Mouse (Mus musculus): Measurements from ENCODE around the gene Hs6st3.
A peak's percentile ranks its signal among the peaks of the same experiment; 100 is the strongest.

Gene Hs6st3

DNA sequence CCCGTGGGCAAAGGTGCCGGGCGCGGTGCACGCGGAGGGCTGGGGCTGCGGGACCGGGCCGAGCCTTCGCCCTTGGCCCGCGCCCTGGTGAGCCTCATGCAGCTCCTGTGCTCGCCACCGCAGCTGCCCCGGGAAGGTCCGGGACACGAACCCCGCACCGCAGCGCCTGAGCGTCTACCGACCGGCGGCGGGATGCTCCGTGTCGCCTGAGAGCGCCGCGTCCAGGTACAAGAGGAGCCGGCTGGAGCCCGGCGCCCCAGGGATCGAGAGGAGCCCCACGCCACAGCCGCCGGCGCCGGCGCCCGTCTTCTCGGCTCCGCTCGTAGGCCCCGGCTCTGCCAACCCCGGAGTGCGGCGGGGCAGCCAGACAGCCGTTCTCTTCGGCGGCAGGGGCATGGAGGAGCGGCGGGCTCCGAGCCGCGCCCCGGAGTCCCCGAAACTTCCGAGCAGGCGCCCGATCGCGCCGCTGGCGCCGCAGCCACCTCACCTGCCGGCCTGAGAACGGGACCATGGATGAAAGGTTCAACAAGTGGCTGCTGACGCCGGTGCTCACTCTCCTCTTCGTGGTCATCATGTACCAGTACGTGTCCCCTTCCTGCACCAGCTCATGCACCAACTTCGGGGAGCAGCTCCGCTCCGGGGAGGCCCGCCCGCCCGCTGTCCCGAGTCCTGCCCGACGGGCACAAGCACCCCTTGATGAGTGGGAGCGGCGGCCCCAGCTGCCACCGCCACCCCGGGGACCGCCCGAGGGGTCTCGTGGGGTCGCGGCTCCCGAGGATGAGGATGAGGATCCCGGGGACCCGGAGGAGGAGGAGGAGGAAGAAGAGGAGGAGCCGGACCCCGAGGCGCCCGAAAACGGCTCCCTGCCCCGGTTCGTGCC, at the start of gene Hs6st3:
TSS of gene Hs6st3 (plus strand) at position 436 of the 880 bp plus-strand sequence.
- DNase-seq (ENCODE audit: inconsistent age in 2 of 2, low spot score in 1 of 2): peak; percentile 13 to 66

GRCm38 (mm10) chr14:119098851-119099569, 39.1 kb upstream of the Hs6st3 start, which contains the start of gene Uggt2:
Uggt2 (minus strand) TSS chr14:119099430.
- peak; percentile 90 to 96 for DNase-seq (ENCODE audit: inconsistent age in 2 of 2, low spot score in 1 of 2)

DNA sequence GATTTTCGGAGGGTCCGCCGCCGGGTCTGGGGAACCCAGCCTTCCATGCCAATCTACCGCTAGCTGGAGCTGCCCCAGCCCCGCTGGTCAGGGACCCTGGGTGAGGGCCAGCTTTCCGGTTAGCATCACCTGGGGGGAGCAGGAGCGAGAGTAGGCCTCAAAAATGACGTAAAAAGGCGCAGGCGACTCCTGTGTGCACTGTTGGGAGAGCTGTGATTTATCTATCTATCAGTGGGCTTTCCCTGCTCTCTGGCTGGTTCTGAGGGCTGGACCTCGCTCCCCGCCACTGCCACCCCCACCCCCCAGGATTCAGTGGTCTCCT, 38.6 kb upstream of the Hs6st3 start:
- no peak for DNase-seq (ENCODE audit: inconsistent age in 2 of 2, low spot score in 1 of 2)

GRCm38 (mm10) chr14:119107591-119107990, 30.6 kb upstream of the Hs6st3 start:
- no peak for DNase-seq (ENCODE audit: inconsistent age in 2 of 2, low spot score in 1 of 2)

DNA sequence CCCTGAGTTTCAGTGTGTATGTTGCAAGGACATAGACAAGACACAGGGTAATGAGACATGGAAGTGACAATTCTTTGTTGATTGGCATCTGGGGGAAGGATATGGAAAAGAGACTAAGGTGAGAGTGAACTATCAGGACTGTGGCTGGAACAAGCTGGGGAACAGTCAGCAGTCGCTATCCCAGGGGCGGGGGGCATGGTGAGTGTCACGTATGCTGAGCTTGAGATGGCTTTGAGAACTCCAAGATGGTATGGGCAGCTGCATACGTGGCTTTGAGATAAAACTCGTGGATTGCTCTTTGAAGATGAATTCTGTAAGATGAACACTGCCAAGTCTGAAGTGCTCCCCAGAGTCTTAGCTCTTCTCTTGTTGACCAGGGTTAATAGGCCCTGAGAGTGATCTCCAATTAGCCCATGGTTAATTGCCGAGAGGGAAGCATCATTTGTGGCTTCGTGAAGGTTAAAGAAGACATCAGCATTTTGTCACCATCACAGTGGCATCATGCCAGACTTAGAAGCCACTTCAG, 29.3 kb upstream of the Hs6st3 start:
- no peak for DNase-seq (ENCODE audit: inconsistent age in 2 of 2, low spot score in 1 of 2)

GRCm38 (mm10) chr14:119109776-119110218, 28.3 kb upstream of the Hs6st3 start:
- no peak for DNase-seq (ENCODE audit: inconsistent age in 2 of 2, low spot score in 1 of 2)

DNA sequence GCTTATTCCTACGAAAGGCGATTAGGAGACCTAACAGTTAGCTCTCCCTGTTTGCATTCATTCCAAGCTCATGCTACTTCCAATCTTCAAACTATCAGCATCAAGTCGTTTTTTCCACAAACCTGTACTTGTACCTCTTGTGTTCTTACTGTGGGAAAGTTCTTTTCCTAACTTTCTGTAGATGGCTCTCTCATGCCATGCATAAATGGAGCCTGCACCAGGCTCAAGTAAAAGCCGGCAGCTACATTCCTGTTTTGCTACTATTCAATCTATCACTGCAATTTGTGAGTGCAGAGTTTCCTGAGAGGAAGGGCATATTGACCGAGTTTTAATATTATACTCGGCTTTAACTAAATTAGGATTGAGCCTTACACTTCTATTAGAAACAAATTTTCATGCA, 25.6 kb upstream of the Hs6st3 start:
- DNase-seq (ENCODE audit: inconsistent age in 2 of 2, low spot score in 1 of 2): no peak

GRCm38 (mm10) chr14:119123582-119123981, 14.6 kb upstream of the Hs6st3 start:
- peak in 1 of 2 experiments; percentile 36 for DNase-seq (ENCODE audit: inconsistent age in 2 of 2, low spot score in 1 of 2)

DNA sequence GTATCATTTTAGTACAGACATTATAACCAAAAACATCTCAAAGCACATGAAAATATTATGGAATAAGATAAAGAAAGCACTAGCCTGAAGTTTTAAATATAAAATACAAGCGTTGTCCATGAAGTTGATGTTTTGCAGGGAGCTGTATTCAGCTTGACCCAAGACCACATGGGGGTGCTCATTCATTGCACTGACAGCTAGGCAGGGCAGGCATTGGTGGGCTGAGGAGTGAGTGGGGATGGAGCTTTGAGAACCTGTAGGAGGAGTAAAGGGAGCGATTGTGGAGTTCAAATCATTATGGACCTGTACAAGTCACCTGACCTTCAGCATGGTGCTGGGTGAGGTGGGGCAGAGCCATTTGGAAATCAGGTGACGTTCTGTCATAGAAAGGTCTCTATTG, 14.1 kb upstream of the Hs6st3 start:
- DNase-seq (ENCODE audit: inconsistent age in 2 of 2, low spot score in 1 of 2): peak in 1 of 2 experiments; percentile 34

- DNase-seq (ENCODE audit: inconsistent age in 2 of 2, low spot score in 1 of 2): no peak
Measured at GRCm38 (mm10) chr14:119125840-119126239, 12.3 kb upstream of the Hs6st3 start.

DNA sequence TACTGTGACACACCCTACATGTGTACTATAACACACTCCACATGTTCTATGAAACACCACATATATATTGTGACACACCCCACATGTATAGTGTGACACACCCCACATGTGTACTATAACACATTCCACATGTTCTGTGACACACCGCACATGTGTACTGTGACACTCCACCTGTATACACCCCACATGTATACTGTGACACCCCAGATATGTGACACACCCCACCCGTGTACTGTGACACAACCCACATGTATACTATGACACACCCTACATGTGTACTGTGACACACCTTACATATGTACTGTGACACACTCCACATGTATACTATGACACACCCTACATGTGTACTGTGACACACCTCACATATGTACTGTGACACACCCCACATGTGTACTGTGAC, 10.8 kb upstream of the Hs6st3 start:
- DNase-seq (ENCODE audit: inconsistent age in 2 of 2, low spot score in 1 of 2): no peak

- DNase-seq (ENCODE audit: inconsistent age in 2 of 2, low spot score in 1 of 2): peak; percentile 66 to 88
Measured at GRCm38 (mm10) chr14:119137512-119137905, 632 bp upstream of the Hs6st3 start.

GRCm38 (mm10) chr14:119138786-119139100, 602 bp downstream of the Hs6st3 start:
- DNase-seq (ENCODE audit: inconsistent age in 2 of 2, low spot score in 1 of 2): peak; percentile 9 to 59

DNA sequence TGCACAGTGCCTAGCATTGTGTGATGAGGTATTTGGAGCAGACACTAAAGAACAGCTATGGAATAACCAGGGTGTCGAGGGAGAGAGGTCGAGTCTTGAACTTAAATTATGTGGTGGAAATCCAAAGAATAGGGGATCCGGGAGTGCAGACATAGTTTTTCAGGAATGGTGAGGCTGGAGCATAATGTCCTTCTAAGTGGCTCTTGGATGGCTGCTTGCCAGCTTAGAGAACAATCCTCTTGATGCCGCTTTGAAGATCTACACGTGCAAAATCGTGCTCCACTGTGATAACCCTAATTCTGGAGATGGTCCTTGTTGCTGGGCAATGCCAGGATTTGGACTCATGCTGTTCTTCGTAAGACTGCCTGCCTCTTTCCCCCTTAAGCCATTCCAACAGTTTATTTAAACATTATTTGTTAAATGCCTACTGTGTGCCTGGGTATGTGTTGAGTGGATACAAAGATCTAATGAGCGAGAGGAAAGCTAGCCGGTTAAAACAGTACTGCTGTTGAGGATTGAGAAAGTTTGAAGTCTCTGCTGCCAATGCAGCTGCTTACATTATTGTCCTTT, 1.3 kb downstream of the Hs6st3 start:
- DNase-seq (ENCODE audit: inconsistent age in 2 of 2, low spot score in 1 of 2): peak in 1 of 2 experiments; percentile 29

DNA sequence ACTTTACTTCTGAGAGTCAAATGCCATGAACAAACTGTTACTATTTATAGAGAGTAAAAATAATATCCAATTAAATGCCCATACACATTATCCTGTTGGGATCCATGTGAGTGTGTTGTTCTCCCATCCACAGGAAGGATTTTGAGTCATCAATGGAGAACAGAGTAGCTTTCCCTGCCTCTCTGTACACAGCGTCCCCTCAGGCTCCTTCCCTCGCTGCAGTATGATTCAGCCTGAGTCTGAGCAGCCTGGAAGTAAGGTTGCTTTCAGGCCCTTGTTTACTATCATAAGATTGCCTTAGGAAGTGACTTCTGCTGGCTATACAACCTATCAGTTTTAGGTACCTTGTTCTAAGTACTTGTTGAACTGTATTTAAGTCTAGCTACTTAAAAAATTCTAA, 14.9 kb downstream of the Hs6st3 start:
- no peak for DNase-seq (ENCODE audit: inconsistent age in 2 of 2, low spot score in 1 of 2)

GRCm38 (mm10) chr14:119193905-119194304, 55.8 kb downstream of the Hs6st3 start:
- DNase-seq (ENCODE audit: inconsistent age in 2 of 2, low spot score in 1 of 2): no peak

DNA sequence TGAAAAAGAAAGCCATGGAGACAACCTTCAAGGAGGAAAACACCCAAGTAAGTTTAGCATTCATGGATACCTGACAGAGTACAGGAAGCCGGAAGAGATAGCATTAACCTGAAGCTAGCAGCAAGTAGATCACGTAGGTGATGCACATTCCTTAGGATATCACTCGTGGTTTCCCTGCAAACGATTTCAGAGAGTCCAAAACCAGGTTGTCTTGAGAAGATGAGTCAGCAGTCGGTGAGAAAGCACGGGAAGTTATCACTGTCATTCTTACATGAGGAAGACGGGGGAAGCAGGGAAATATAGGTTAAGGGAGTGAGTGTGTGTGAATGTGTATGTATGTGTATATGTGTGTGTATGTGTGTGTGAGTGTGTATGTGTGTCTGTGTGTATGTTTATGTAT, 65.4 kb downstream of the Hs6st3 start:
- DNase-seq (ENCODE audit: inconsistent age in 2 of 2, low spot score in 1 of 2): no peak

DNA sequence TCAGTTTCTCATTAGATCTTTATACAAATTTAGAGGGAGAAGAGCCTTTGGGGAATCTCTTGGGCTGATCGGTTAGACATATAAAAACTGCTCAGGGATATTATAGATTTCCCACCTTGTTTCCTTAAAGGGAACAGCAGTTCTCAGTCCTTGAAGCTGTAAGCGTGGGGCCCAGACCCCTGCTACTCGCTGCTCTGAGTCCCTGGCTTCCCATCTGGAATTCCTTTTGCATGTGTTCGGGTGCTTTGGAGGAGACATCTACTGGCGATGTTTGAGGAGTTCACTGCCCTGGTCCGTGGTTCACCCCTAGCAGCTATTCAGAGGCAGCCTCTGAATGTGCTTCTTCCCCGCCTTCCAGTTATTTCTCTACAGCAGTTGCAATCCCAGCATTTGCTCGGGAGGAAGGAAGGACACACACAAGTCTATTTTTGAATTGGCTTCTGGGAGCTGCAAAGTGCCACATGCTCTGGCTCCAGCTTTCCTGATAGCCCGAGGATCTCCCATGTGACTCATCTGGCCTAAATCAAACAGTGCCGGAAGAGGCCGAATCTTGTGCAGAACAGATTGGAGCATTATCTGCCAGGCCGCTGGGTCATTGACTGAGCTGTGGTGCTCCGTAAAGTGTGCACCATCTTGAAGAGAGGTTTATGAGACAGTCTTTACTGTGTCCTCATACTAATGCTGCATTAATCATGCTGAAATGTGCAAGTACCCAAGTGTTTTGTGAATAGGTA, 77.6 kb downstream of the Hs6st3 start:
- no peak for DNase-seq (ENCODE audit: inconsistent age in 2 of 2, low spot score in 1 of 2)

DNA sequence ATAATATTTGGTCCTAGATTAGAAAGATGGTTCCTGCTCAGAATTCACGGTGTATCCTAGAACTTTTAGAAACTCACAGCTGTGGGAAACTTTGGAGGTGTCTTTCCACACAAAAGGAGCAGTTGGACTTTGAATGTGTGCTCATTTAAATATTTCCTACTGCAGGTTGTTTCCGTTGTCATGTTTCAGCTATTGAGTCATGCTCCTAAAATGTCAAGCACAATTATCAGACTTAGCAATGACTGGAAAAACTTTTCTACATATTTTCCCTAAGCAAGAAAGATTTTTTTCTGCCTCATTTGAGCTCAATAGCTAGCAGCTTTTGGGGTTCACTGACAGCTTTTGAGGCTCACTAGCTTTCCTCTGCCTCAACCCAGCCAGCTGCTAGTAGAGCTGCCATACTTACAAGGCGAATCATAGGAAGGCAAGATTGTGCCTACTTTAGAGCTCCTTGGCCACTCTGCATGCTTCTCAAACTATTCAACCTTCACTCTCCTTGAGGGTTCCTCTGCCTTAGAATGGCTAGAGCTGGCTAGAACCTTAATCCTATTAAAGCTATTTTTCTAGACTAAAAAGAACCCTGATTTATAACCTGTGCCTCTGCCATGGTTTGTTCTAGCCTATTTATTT, 89.7 kb downstream of the Hs6st3 start:
- DNase-seq (ENCODE audit: inconsistent age in 2 of 2, low spot score in 1 of 2): no peak

DNA sequence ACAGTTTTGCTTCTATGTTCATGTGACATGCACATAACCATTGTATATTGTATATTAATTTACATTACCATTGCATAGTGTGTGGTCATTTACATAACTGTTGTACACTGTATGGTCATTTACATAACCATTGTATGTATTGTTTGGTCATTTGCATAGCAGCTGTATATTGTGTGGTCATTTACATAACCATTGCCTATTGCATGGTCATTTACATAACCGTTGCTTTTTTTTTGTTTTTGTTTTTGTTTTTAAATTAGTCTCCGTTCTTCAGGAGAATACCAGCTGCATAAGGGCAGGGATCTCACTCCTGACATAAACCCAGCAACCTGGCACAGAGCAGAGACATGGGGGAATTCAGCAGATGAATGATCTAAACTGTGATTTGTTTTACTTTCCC, 95.5 kb downstream of the Hs6st3 start:
- DNase-seq (ENCODE audit: inconsistent age in 2 of 2, low spot score in 1 of 2): no peak

DNA sequence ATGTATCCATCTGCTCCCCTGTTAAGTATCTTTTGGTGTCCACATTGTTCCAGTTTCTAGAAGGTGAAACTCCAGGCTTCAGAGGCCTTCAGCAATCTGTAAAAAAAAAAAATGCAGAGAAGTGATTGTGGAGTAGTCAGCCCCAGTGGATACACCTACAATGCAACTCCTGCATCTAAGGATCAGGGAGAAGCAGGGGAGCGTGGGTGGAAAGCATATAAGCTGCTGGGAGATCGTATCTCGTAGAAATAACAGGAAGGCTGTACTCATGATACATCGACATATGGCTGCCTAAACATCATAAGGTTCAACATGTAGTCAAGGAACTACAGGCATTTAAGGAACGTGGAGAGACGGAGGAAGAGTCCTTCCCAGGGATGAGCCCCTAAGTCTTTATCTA, 109.0 kb downstream of the Hs6st3 start:
- no peak for DNase-seq (ENCODE audit: inconsistent age in 2 of 2, low spot score in 1 of 2)
